Mouse (Mus musculus): ENCODE results near the gene Abi3bp.

The Abi3bp gene

GRCm38 (mm10) chr16:56477677-56478574, at the start of gene Abi3bp:
Gene Abi3bp (plus strand): TSS chr16:56477878.
- DNase-seq, result peak; percentile 44

- DNase-seq, result no peak
Measured at GRCm38 (mm10) chr16:56435293-56436185, 42.1 kb upstream of the Abi3bp start.

GRCm38 (mm10) chr16:56440243-56440642, 37.4 kb upstream of the Abi3bp start:
- no peak for DNase-seq

GRCm38 (mm10) chr16:56441113-56441512, 36.6 kb upstream of the Abi3bp start:
- DNase-seq, result no peak

GRCm38 (mm10) chr16:56441658-56442344, 35.9 kb upstream of the Abi3bp start:
- DNase-seq, result no peak

GRCm38 (mm10) chr16:56451482-56451881, 26.2 kb upstream of the Abi3bp start:
- no peak for DNase-seq

- DNase-seq, result no peak
Measured at GRCm38 (mm10) chr16:56451923-56452322, 25.8 kb upstream of the Abi3bp start.

- no peak for DNase-seq
Measured at GRCm38 (mm10) chr16:56458052-56458754, 19.5 kb upstream of the Abi3bp start.

GRCm38 (mm10) chr16:56473160-56473559, 4.5 kb upstream of the Abi3bp start:
- no peak for DNase-seq

GRCm38 (mm10) chr16:56475676-56476075, 2.0 kb upstream of the Abi3bp start:
- no peak for DNase-seq

GRCm38 (mm10) chr16:56478575-56479191, 1.0 kb downstream of the Abi3bp start:
- DNase-seq, result no peak

- no peak for DNase-seq
Measured at GRCm38 (mm10) chr16:56483466-56483865, 5.8 kb downstream of the Abi3bp start.

- no peak for DNase-seq
Measured at GRCm38 (mm10) chr16:56486461-56486860, 8.8 kb downstream of the Abi3bp start.

- DNase-seq, result no peak
Measured at GRCm38 (mm10) chr16:56490861-56491260, 13.2 kb downstream of the Abi3bp start.

GRCm38 (mm10) chr16:56495266-56495665, 17.6 kb downstream of the Abi3bp start:
- DNase-seq, result no peak

- DNase-seq, result no peak
Measured at GRCm38 (mm10) chr16:56496743-56497142, 19.1 kb downstream of the Abi3bp start.

- no peak for DNase-seq
Measured at GRCm38 (mm10) chr16:56498680-56499079, 21.0 kb downstream of the Abi3bp start.

- no peak for DNase-seq
Measured at GRCm38 (mm10) chr16:56500441-56500840, 22.8 kb downstream of the Abi3bp start.

- no peak for DNase-seq
Measured at GRCm38 (mm10) chr16:56501101-56501500, 23.4 kb downstream of the Abi3bp start.

GRCm38 (mm10) chr16:56501513-56501912, 23.8 kb downstream of the Abi3bp start:
- no peak for DNase-seq

- no peak for DNase-seq
Measured at GRCm38 (mm10) chr16:56502134-56502533, 24.5 kb downstream of the Abi3bp start.

- DNase-seq, result no peak
Measured at GRCm38 (mm10) chr16:56503941-56504340, 26.3 kb downstream of the Abi3bp start.

Measured in layer of hippocampus, adult 9-11 months (tissue).